ENCODE assay signal across 8 mouse cellular contexts in genomic region chr5:148928382-148929115, GRCm38 (mm10). TPM values are rescaled to one million over a fixed set of nuclear protein-coding genes. Genes with fewer than 3 reads are reported as not detected.
A peak's percentile ranks its signal among the peaks of the same experiment; 100 is the strongest.
DNase-seq lines count a peak whose midpoint lies in the region; ATAC-seq and TF ChIP-seq lines count a peak whose summit lies in the region.

No protein-coding gene starts in this region.

- peak; percentile 96 for DNase-seq in Muller cell, postnatal 12 days (ENCODE audit: inconsistent ontology term)
- peak; percentile 96 for DNase-seq in cerebellum, adult 9-10 months
- peak; percentile 96 for DNase-seq in hindbrain, embryonic 10.5 days (ENCODE audit: low spot score)
- peak; percentile 95 for DNase-seq in layer of hippocampus, adult 9-10 months (ENCODE audit: low spot score)
- peak; percentile 82 to 87 for DNase-seq in thymus, adult 18-20 months

- H3K27me3 ChIP-seq in hindbrain, embryonic 10.5 days (ENCODE audit: insufficient read depth, poor library complexity, severe bottlenecking): no peaks in the 10 kb centered on the region
- no peaks in the 10 kb centered on the region for H3K27me3 ChIP-seq in lung, embryonic 15.5 days

- peak overlapping the region; percentile 88 for H3K9ac ChIP-seq in lung, embryonic 15.5 days

- H3K4me2 ChIP-seq in lung, embryonic 15.5 days: peak overlapping the region; percentile 94

- peak; percentile 61 for TF ChIP-seq POLR2A in olfactory bulb, adult 2 months (IDR thresholded peaks at IDR 0.05; ENCODE audit: insufficient read depth, low read depth, low read length)

- peaks cover 24% of the 10 kb centered on the region for H3K36me3 ChIP-seq in hindbrain, embryonic 10.5 days
- H3K36me3 ChIP-seq in lung, embryonic 15.5 days: 0 out of 2 replicates have a peak, but pooled peaks cover 9% of the 10 kb centered on the region

- H3K27ac ChIP-seq in hindbrain, embryonic 10.5 days: peak overlapping the region; percentile 99
- peak overlapping the region; percentile 96 for H3K27ac ChIP-seq in lung, embryonic 15.5 days
- H3K27ac ChIP-seq in olfactory bulb, adult 2 months (ENCODE audit: insufficient read depth, low read depth, low read length): peak overlapping the region; percentile 97

- TF ChIP-seq CTCF in olfactory bulb, adult 2 months (IDR thresholded peaks at IDR 0.05; ENCODE audit: insufficient read depth, low read depth, low read length): no peak

- peaks cover 30% of the 10 kb centered on the region for H3K4me1 ChIP-seq in hindbrain, embryonic 10.5 days (replicated peaks)
- H3K4me1 ChIP-seq in lung, embryonic 15.5 days: peaks cover 4% of the 10 kb centered on the region
- no peaks in the 10 kb centered on the region for H3K4me1 ChIP-seq in olfactory bulb, adult 2 months (ENCODE audit: control insufficient read depth, insufficient read depth, low read length)

- ATAC-seq in frontal cortex, adult (ENCODE audit: low TSS enrichment): peak; percentile 96
- peak; percentile 98 for ATAC-seq in lung, embryonic 15.5 days (ENCODE audit: borderline replicate concordance, extremely low read depth, low FRiP score, low TSS enrichment)

- H3K9me3 ChIP-seq in hindbrain, embryonic 10.5 days: no peaks in the 10 kb centered on the region
- H3K9me3 ChIP-seq in lung, embryonic 15.5 days: no peaks in the 10 kb centered on the region

- peak overlapping the region; percentile 84 for H3K4me3 ChIP-seq in hindbrain, embryonic 10.5 days
- peak overlapping the region; percentile 96 for H3K4me3 ChIP-seq in lung, embryonic 15.5 days
- peak overlapping the region; percentile 82 for H3K4me3 ChIP-seq in olfactory bulb, adult 2 months (ENCODE audit: insufficient read depth, low read depth, low read length)

- WGBS in hindbrain, embryonic 10.5 days: under 1% methylated on average over 69 of the region's 69 CpGs
- WGBS in lung, embryonic 15.5 days: under 1% methylated on average over 69 of the region's 69 CpGs
- WGBS in olfactory bulb, adult 2 months: under 1% methylated on average over 69 of the region's 69 CpGs

RNA-seq across cellular contexts. Expression of gene Katnal1, which starts 0.6 kb away (rescaled TPM):
- polyA plus RNA-seq in hindbrain, embryonic 10.5 days (2016; fragmentation: Nextera tagmentation; extraction: Ambion mirVana): 22.4 and 23.6 TPM in 2 replicates
- 11.9 and 12.5 TPM in 2 replicates for polyA plus RNA-seq in lung, embryonic 15.5 days (2015; fragmentation: Nextera tagmentation; extraction: Ambion mirVana)
- polyA plus RNA-seq in olfactory bulb, adult 2 months (2012; ENCODE audit: insufficient read depth, insufficient read length, low replicate concordance, missing spikeins): not detected in 2 replicates

Comparison
In these comparisons a context has a peak if more than half of its experiments do, and no peak if none do; other contexts are left out.
1. Peak in every context shown above with its lines: DNase-seq, ATAC-seq, H3K4me3 ChIP-seq and H3K27ac ChIP-seq.